ENCODE assay signal across 25 mouse cellular contexts in genomic region chr13:108358228-108358627, GRCm38 (mm10). TPM values are rescaled to one million over a fixed set of nuclear protein-coding genes. Genes with fewer than 3 reads are reported as not detected.
DNase-seq lines count a peak whose midpoint lies in the region; ATAC-seq and TF ChIP-seq lines count a peak whose summit lies in the region.
"Had no signal": no experiment of that assay in that cellular context is flagged by ENCODE, and none has a peak within 500 bp of the region (broad histone marks: within the 10 kb centered on the region; RNA-seq: fewer than 3 reads in every experiment).

No protein-coding gene starts in this region.

- peak; percentile 43 for DNase-seq in intestine, embryonic 14.5 days (ENCODE audit: low spot score)
- DNase-seq in testis, postnatal 10 days (ENCODE audit: low spot score) = no peak
- no peak for DNase-seq in left cerebral cortex, postnatal 14 days (ENCODE audit: low spot score in 2 of 2)
- DNase-seq: adrenal gland, postnatal 36 days; cerebellum, adult 11 months; cerebellum, adult 9-11 months; gastrocnemius, postnatal 36 days; kidney, postnatal 36 days; layer of hippocampus, postnatal 36 days; liver, postnatal 0 days; thymus, postnatal 25 days had no signal

- no peak overlapping the region for H3K27ac ChIP-seq in forebrain, embryonic 13.5 days
- no peak overlapping the region for H3K27ac ChIP-seq in forebrain, embryonic 16.5 days (ENCODE audit: low read length)
- H3K27ac ChIP-seq in intestine, embryonic 14.5 days (ENCODE audit: low read depth) = no peak overlapping the region
- H3K27ac ChIP-seq in intestine, postnatal 0 days (ENCODE audit: low read depth, low read length) = no peak overlapping the region
- H3K27ac ChIP-seq in testis, adult 2 months (ENCODE audit: control insufficient read depth, insufficient read depth, low read depth, low read length) = no peak overlapping the region
- H3K27ac ChIP-seq: limb, embryonic 12.5 days; macrophage; neural tube, embryonic 15.5 days had no signal

- no peaks in the 10 kb centered on the region for H3K36me3 ChIP-seq in forebrain, embryonic 13.5 days (ENCODE audit: poor library complexity, severe bottlenecking)
- no peaks in the 10 kb centered on the region for H3K36me3 ChIP-seq in forebrain, embryonic 16.5 days (ENCODE audit: control insufficient read depth, insufficient read depth)
- no peaks in the 10 kb centered on the region for H3K36me3 ChIP-seq in intestine, embryonic 14.5 days (ENCODE audit: control insufficient read depth, insufficient read depth, low read length)
- no peaks in the 10 kb centered on the region for H3K36me3 ChIP-seq in intestine, postnatal 0 days (ENCODE audit: control insufficient read depth, insufficient read depth)
- no peaks in the 10 kb centered on the region for H3K36me3 ChIP-seq in testis, adult 2 months (ENCODE audit: control insufficient read depth, insufficient read depth, low read length)
- H3K36me3 ChIP-seq: neural tube, embryonic 15.5 days had no signal

- 0 out of 2 replicates have a peak, but pooled peaks cover 8% of the 10 kb centered on the region for H3K4me1 ChIP-seq in forebrain, embryonic 13.5 days
- no peaks in the 10 kb centered on the region for H3K4me1 ChIP-seq in forebrain, embryonic 16.5 days (replicated peaks; ENCODE audit: control insufficient read depth, insufficient read depth, low read length)
- H3K4me1 ChIP-seq in intestine, embryonic 14.5 days (replicated peaks; ENCODE audit: control insufficient read depth, insufficient read depth, low read length) = no peaks in the 10 kb centered on the region
- no peaks in the 10 kb centered on the region for H3K4me1 ChIP-seq in intestine, postnatal 0 days (replicated peaks; ENCODE audit: control insufficient read depth, insufficient read depth, low read length)
- no peaks in the 10 kb centered on the region for H3K4me1 ChIP-seq in testis, adult 2 months (ENCODE audit: control insufficient read depth, insufficient read depth, low read length)
- H3K4me1 ChIP-seq: limb, embryonic 12.5 days; neural tube, embryonic 15.5 days had no signal

- no peak overlapping the region for H3K4me2 ChIP-seq in forebrain, embryonic 13.5 days
- no peak overlapping the region for H3K4me2 ChIP-seq in forebrain, embryonic 16.5 days (ENCODE audit: low read length)
- H3K4me2 ChIP-seq in intestine, embryonic 14.5 days (ENCODE audit: low read length) = no peak overlapping the region
- no peak overlapping the region for H3K4me2 ChIP-seq in intestine, postnatal 0 days (replicated peaks; ENCODE audit: low read depth)
- H3K4me2 ChIP-seq: heart, embryonic 11.5 days; limb, embryonic 12.5 days; liver, embryonic 11.5 days; neural tube, embryonic 15.5 days had no signal

- peak; percentile 38; the same call in 1 of the 2 replicates for ATAC-seq in forebrain, embryonic 13.5 days
- no peak for ATAC-seq in forebrain, embryonic 16.5 days
- ATAC-seq in intestine, embryonic 14.5 days (replicated peaks; ENCODE audit: low FRiP score, low TSS enrichment, low read depth) = no peak
- ATAC-seq in intestine, postnatal 0 days = no peak
- ATAC-seq: intestine, embryonic 16.5 days; liver, postnatal 0 days; lung, postnatal 0 days; Patski had no signal

- no peak overlapping the region for H3K9ac ChIP-seq in forebrain, embryonic 13.5 days
- H3K9ac ChIP-seq in forebrain, embryonic 16.5 days (replicated peaks; ENCODE audit: low read depth, low read length) = no peak overlapping the region
- H3K9ac ChIP-seq in intestine, embryonic 14.5 days (ENCODE audit: low read length) = no peak overlapping the region
- no peak overlapping the region for H3K9ac ChIP-seq in intestine, postnatal 0 days (ENCODE audit: low read depth, low read length)
- H3K9ac ChIP-seq: limb, embryonic 12.5 days; liver, postnatal 0 days; neural tube, embryonic 15.5 days had no signal

- intact Hi-C loops in left cerebral cortex, postnatal 14 days (cut with DNase I) = no loop called here

- H3K27me3 ChIP-seq in forebrain, embryonic 13.5 days = no peaks in the 10 kb centered on the region
- H3K27me3 ChIP-seq in forebrain, embryonic 16.5 days (replicated peaks; ENCODE audit: control insufficient read depth, insufficient read depth, low read length) = no peaks in the 10 kb centered on the region
- H3K27me3 ChIP-seq in intestine, embryonic 14.5 days (replicated peaks; ENCODE audit: control insufficient read depth, insufficient read depth, low read length) = no peaks in the 10 kb centered on the region
- H3K27me3 ChIP-seq in intestine, postnatal 0 days (replicated peaks; ENCODE audit: control insufficient read depth, insufficient read depth, low read length) = no peaks in the 10 kb centered on the region
- H3K27me3 ChIP-seq in testis, adult 2 months (ENCODE audit: control insufficient read depth, insufficient read depth, low read length) = no peaks in the 10 kb centered on the region
- H3K27me3 ChIP-seq: limb, embryonic 12.5 days; neural tube, embryonic 15.5 days; Patski had no signal

- no peaks in the 10 kb centered on the region for H3K9me3 ChIP-seq in forebrain, embryonic 13.5 days (replicated peaks)
- no peaks in the 10 kb centered on the region for H3K9me3 ChIP-seq in forebrain, embryonic 16.5 days (ENCODE audit: control insufficient read depth, low read length)
- no peaks in the 10 kb centered on the region for H3K9me3 ChIP-seq in intestine, embryonic 14.5 days (ENCODE audit: control insufficient read depth, low read length)
- no peaks in the 10 kb centered on the region for H3K9me3 ChIP-seq in intestine, postnatal 0 days (ENCODE audit: control insufficient read depth)
- H3K9me3 ChIP-seq: G1E; limb, embryonic 12.5 days; neural tube, embryonic 15.5 days had no signal

- H3K4me3 ChIP-seq in forebrain, embryonic 13.5 days = no peak overlapping the region
- no peak overlapping the region for H3K4me3 ChIP-seq in forebrain, embryonic 16.5 days (replicated peaks; ENCODE audit: low read length)
- H3K4me3 ChIP-seq in intestine, embryonic 14.5 days (ENCODE audit: low read depth, low read length) = no peak overlapping the region
- no peak overlapping the region for H3K4me3 ChIP-seq in intestine, postnatal 0 days (ENCODE audit: low read depth, low read length)
- H3K4me3 ChIP-seq in testis, adult 2 months (ENCODE audit: control insufficient read depth, low read depth, low read length) = peak overlapping the region; percentile 40
- H3K4me3 ChIP-seq: limb, embryonic 12.5 days; neural tube, embryonic 15.5 days had no signal

- WGBS in forebrain, embryonic 13.5 days = 44% methylated on average over 3 of the region's 3 CpGs
- WGBS in forebrain, embryonic 16.5 days = 38% methylated on average over 3 of the region's 3 CpGs
- WGBS in intestine, embryonic 14.5 days = 57% methylated on average over 3 of the region's 3 CpGs
- 74% methylated on average over 3 of the region's 3 CpGs for WGBS in intestine, postnatal 0 days

- TF ChIP-seq POLR2A in testis, adult 2 months (IDR thresholded peaks at IDR 0.05; ENCODE audit: control insufficient read depth, low read depth, low read length) = no peak

- no peak for TF ChIP-seq CTCF in intestine, postnatal 0 days (IDR thresholded peaks at IDR 0.05; ENCODE audit: low read depth)
- TF ChIP-seq CTCF in testis, adult 2 months (IDR thresholded peaks at IDR 0.05; ENCODE audit: control insufficient read depth, insufficient read depth, insufficient replicate concordance, low read depth, low read length) = no peak

RNA-seq across cellular contexts. Expression of gene Depdc1b, which starts 42.1 kb away (rescaled TPM):
- 13.2 and 13.9 TPM in 2 replicates for polyA plus RNA-seq in forebrain, embryonic 13.5 days (2015; fragmentation: Nextera tagmentation; extraction: Ambion mirVana)
- polyA plus RNA-seq in forebrain, embryonic 16.5 days (2015; fragmentation: Nextera tagmentation; extraction: Ambion mirVana) = 5.4 and 5.8 TPM in 2 replicates
- 7.3 and 8.3 TPM in 2 replicates for polyA plus RNA-seq in intestine, embryonic 14.5 days (2014; fragmentation: Nextera tagmentation; extraction: Ambion mirVana)
- polyA plus RNA-seq in intestine, postnatal 0 days (2015; fragmentation: Nextera tagmentation; extraction: Ambion mirVana) = 1.3 and 1.6 TPM in 2 replicates
- polyA plus RNA-seq in testis, adult 2 months (2012; rRNA removed) = 4.8 and 5.5 TPM in 2 replicates
- total RNA-seq in left cerebral cortex, postnatal 14 days (2021) = 1 to 10 TPM in 1 of 2 experiments, under 1 TPM in 1; 0.57 to 1.2 TPM
- total RNA-seq: gastrocnemius, adult 18-20 months had no signal
